Mouse (Mus musculus) CH12.LX (cell line): ENCODE data around the gene Atp5h.

Experiments
- CTCF ChIP-seq, 2 experiments: IDR thresholded peaks in 1 of 2; conservative IDR thresholded peaks in 1 of 2; 2 replicates each; pipeline ENCODE4 v1.5.1; 2011 to 2012; ENCODE audit warnings: low read depth in 2 of 2, low read length in 2 of 2, improper control_type of control experiment in 1 of 2, inconsistent platforms in 1 of 2, mild to moderate bottlenecking in 1 of 2, moderate library complexity in 1 of 2
- GABPA ChIP-seq: IDR thresholded peaks from 2 replicates; pipeline ENCODE4 v1.6.1; 2012; ENCODE audit warnings: low read depth, low read length, improper control_type of control experiment, inconsistent platforms; ENCODE audit not compliant: insufficient replicate concordance
- MAX ChIP-seq: IDR thresholded peaks from 2 replicates; pipeline ENCODE4 v1.6.1; 2011; ENCODE audit warnings: low read length, improper control_type of control experiment
- POLR2A ChIP-seq: IDR thresholded peaks from 2 replicates; pipeline ENCODE4 v1.6.1; 2011; ENCODE audit warnings: low read depth, mild to moderate bottlenecking, improper control_type of control experiment, low read length
- TBP ChIP-seq: conservative IDR thresholded peaks from 2 replicates; pipeline ENCODE4 v1.6.1; 2011; ENCODE audit warnings: low read depth, low read length, improper control_type of control experiment
- TCF12 ChIP-seq: IDR thresholded peaks from 2 replicates; pipeline ENCODE4 v1.6.1; 2014; ENCODE audit warnings: low read depth, mild to moderate bottlenecking, inconsistent platforms, low read length, improper control_type of control experiment
- ZC3H11A ChIP-seq: IDR thresholded peaks from 2 replicates; pipeline ENCODE4 v1.6.1; 2012; ENCODE audit warnings: low read depth, mild to moderate bottlenecking, inconsistent platforms, low read length, improper control_type of control experiment
- ZNF384 ChIP-seq: IDR thresholded peaks from 2 replicates; pipeline ENCODE4 v1.6.1; 2012; ENCODE audit warnings: low read depth, low read length, improper control_type of control experiment, inconsistent platforms

- no peak for TF ChIP-seq POLR2A
- no peak for TF ChIP-seq ZC3H11A
- no peak for TF ChIP-seq GABPA
- no peak for TF ChIP-seq ZNF384
- no peak for TF ChIP-seq TBP
- TF ChIP-seq CTCF (conservative IDR thresholded peaks at IDR 0.05 in 1 of 2, IDR thresholded peaks at IDR 0.05 in 1 of 2; ENCODE audit: low read depth in 2 of 2, low read length in 2 of 2): no peak
- no peak for TF ChIP-seq TCF12
- no peak for TF ChIP-seq MAX
Measured at GRCm38 (mm10) chr11:115372015-115372414, 47.7 kb downstream of the Atp5h start.
